Mouse (Mus musculus): ENCODE measurements around the gene Hoxa7. TPM values are rescaled to one million over a fixed set of nuclear protein-coding genes. Genes with fewer than 3 reads are reported as not detected.
A peak's percentile ranks its signal among the peaks of the same experiment; 100 is the strongest.

The Hoxa7 gene
- total RNA-seq, 2 experiments from 2014 or later: 21.5 to 26.6 TPM

DNA sequence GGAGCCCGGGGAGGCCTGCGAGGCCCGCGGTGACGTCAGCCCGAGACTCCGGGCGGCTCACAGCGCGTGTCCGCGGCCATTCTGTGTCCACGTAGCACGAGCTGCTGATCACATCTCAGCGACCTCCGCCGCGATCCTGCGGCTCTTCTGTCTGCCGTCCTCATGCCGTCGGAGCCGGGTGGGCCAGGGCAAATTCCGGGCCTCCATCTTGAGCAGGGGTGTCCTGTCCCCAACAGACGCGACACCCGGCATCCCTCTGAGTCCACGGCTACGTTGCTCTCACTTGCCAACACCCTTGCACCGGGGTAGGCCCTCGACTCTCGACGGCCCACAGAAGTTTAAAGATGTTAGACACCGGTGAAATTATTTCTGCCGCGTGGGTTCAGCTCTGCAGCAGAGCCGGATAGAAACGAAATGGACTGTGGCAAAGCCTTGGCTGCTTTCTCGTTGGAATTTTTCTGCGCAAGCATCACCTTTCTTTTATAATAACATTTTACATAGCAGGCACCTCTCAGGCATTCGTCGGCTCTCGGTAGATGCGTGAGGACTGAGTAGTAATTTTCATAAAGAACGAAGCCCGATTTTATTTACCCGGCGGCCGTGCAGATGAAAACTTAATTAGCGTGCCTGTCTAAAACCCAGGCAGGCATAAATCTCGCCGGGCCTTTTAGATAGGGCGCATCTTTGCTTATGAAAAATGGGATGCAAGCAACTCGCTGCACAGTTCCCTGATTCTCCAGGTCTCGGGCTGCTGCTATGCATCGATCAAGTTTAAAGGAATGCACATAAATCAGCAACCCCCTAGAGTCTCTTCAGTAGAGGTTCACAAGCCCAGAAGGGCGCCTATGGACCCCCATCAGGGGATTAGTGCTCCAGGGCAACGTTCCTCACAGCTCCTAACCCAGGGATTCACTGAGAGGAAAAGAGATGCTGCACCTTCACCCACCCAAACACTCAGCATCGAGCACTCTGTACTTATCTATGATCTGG, 32.2 kb upstream of the Hoxa7 start:
- no peak for DNase-seq

DNA sequence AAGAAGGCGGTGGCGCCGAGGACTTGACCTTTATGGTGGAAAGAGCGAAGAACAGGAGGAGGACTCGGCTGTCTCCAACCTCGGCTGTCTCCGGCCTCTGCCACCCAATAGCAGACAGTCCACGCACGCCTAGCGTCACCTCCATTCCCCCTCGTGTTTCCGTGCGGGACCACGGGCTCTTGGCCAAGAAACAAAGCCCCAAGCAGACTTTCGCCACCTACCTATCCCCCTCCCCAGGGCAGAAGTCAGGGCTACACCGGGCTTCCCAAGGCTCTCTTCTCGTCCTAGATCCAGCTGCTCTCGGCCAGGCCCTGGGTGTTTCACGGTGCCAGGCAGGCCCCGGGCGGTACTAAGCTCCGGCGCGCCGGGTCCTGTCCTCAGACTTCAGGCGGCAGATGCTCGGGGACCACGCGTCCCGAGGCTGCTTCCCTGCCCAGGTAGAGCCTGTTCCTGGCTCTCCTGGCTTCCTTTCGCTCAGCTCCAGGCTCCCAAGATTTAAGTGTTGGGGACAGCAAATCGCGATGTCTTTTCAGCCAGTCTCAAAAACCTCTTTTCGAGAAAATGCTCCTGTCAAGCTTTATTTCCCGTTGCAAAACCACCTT, 31.2 kb upstream of the Hoxa7 start:
- no peak for DNase-seq

DNA sequence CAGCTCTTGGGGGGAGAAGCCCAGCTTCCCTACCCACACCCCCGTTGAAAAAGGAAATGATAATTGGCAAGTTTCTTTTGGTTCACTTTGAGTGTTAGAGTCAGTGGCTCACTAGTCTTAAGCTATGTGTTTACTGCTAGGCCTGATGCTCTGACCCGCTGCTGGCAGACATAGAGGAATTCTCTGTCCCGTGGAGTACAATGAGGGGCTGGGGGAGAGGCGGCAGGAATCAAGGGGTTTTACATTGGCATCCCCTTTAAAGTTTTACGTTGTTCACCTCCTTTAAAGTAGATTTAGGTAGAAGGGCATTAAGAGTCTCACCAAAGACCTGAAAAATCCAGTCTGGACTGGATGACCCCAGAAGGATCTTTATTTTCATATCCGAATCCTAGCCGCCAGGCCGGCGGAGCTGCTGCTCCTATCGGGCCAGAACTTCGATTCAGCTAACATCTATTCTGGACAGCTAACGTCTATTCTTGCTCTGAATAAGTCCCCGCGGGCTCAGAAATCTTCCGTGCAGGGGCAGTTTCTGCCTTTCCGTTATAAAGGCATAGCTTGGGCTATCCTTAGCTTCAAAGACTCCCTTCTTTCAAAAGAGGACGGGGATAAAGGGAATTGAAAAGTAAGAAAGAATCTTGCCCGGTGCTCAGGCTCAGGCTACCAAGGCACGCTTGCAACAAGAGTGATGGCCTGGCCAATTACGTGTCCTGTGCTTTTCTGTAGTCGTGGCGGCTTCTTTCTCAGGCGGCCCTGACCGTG, 30.5 kb upstream of the Hoxa7 start:
- DNase-seq: no peak

DNA sequence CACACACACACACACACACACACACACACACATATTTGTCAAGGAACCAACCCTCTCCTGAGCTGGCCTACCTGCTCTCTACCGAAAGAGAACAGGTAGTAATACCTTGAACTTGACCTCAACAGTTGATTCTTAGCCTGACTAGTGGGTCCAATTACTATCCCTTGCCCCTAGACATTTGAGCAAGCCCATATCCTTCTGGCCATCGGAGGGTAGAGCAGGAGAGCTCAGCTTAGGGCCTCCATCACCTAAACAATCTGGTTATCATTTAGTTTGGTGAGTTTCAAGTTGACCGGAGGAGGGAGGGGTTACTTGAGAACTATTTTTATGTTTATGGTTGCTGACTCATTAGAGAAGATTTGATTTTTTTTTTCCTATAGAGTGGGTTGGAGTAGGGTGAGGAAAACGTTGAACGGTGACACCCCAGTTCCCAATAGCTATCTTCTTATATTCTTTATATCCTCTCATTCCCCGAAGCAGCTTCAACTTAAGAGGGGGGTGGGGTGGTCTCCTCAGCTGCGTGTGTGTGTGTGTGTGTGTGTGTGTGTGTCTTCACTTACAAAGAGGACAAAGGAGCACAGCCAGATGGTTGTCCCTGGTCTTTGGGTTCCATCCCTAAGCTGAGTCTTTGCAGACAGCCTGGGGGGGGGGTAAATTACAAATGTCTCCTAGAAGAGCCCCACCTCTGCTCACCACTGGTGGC, 29.7 kb upstream of the Hoxa7 start:
- DNase-seq: no peak

DNA sequence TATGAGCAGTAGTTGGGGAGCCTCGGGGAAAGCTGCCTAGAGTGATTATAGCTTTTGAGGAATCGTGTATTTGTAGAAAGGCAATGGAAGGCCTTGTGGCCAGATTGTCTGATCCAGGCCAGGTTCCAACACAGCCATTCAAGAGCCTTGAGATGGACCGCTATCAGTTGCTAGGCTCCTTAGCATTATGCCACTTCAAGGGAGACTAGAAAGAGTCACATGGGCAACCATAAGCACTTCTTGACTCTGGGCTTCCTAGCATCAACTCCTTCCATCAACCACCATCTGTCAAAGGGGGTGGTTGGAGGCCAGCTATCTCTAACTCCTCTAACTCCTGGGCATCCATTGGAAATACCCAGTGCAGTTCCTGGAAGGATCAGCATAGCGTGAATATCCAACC, 28.2 kb upstream of the Hoxa7 start:
- DNase-seq: no peak

DNA sequence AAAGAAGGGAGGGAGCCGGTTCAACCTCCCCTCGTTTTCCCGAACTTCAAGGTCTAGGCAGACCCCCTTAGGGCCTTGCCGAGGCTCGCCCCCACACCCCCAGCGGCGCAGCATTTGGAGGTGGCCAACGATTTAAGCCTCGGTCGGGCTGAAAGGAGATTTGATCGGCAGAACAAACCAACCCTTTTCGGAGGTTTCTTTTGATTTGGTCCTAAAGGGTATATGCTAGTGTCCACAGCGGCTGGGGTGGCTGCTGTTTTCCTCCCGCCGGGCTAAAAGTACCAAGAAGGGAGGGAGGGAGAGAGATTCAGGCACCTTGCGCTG, 27.7 kb upstream of the Hoxa7 start:
- DNase-seq: no peak

DNA sequence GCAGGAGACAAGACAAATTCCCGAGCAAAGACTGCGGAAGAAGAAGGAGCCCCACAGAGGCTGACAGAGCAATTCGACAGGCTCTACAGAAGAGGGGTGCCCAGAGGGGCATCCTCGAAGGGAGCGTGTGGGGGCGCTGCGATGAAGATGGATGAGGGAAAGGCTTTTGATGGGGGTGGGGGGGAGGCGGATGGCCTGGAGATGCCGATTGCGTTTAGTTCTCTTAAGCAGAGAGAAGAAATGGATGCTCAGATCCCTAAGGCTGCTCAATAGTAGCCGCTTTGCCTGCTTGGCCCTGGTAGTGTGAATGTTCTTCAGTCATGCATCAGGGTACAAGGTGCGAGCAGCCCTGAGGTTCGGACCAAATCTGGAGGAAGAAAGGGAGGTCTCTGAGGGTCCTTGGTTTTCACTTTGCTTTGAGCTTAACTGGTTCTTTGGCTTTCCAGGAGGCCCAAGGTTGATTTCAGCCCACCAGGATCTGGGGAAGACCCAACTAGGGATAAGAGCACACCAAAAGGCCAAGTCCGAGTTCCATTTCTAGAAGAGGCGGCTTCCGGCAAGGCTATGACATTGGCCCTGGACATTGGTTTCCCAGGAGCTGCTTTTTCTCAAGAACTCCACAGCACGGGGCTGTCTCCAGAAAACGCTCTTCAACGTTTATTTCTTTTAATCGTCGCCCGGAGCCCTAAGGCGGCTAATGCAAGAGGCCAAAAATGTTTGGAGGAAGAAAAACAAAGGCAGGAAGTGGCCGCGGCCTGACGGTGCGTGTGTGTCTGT, 27.2 kb upstream of the Hoxa7 start:
- DNase-seq: no peak

DNA sequence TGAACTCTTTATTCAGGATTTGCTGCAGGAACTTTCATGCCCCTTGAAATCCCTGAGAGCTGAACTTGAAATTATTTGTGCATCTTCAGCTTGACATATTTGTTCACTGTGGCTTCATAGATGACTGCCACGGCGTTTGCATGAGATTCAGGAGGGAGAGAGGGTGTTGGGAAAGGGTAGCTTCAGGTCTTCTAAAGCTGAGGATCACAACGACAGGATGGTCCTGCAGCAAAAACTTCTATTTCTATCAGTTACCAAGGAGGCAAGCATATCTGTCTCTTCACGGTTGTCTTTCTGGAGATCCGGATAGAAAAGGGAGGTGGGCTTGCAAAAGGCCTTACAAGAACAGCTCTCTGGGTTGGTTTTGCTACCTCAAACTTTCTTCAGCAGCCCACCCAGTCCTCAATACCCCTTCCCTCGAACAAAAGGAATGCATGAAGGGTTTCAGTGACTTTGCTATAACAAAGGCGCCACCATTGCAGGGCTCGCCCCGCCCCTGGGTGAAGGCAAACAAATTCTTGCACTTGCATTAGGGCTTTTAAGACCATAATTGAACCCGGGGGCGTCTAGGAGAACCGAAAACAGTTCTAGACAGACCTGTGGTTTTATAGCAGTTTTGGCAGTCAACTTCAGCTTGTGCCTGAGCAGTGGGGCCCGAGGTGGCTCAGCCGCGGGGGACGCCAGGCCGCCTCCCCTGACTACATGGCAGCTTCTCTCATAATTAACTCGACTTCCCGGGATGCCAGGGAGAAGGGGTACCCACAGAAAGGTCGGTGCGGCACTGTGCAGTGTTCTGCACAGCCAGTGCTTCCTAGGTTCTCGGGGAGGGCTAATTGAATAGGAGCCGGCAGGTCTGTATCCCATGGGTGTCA, 26.3 kb upstream of the Hoxa7 start:
- no peak for DNase-seq

DNA sequence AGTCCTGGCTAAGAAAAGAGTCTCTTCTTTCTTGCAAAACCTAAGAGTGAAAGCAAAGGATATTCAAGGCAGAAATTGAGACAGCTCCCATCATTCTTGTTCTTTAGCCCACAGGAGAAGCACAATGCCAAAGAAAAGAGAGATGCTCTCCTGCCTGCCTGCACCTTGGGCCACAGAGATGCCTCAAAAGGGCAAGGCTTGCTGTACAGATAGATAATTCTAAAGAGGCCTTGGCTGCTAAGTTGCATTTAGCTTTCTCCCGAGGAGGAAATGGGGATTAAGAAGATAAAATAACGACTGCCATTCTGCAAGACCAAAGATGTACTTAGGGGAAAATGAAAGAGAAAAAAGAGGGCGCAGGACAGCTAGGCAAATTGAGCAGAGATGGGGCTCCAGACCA, 25.3 kb upstream of the Hoxa7 start:
- DNase-seq: no peak

DNA sequence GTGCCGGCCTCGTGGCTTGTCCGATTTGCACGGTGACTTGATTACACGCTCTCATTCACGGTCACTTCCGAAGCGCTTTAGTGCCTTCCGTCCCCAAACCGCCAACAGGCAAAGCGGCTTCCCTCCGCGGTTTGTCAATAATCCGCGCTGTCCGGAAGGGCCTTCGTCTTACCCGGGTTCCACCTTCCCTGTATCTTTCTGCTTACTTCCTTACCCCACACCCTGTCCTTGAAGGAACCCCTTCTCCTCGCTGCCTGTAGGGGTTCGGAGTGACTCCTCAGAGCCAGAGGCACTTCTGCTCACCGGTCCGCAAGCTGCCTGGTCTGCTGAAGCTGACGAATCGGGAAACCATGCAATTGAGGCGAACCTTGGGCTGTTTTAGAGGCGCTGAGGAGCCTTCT, 24.7 kb upstream of the Hoxa7 start:
- no peak for DNase-seq

DNA sequence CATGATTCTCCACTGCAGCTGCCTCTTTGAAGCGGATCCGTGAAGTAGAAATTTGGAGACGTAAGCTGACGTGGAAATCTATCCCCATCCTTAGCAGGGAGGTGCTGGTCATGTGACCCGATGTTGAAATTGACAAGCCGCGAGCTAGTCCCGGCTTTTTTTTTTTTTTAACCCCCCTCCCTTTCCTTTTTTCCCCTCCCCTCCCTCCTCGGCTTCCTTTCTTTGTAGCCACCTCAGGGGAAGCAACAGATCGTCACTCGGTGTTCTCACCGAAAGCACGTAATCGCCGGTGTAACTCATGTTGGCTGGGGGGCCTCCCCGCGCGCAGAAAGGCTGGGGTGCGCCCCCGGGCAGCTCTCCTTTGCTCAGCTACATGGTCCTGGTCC, 24.1 kb upstream of the Hoxa7 start, which contains the start of gene Hoxa11:
Gene Hoxa11, minus strand, starts transcription at position 54 of the 386 bp plus-strand sequence.
- no peak for DNase-seq

DNA sequence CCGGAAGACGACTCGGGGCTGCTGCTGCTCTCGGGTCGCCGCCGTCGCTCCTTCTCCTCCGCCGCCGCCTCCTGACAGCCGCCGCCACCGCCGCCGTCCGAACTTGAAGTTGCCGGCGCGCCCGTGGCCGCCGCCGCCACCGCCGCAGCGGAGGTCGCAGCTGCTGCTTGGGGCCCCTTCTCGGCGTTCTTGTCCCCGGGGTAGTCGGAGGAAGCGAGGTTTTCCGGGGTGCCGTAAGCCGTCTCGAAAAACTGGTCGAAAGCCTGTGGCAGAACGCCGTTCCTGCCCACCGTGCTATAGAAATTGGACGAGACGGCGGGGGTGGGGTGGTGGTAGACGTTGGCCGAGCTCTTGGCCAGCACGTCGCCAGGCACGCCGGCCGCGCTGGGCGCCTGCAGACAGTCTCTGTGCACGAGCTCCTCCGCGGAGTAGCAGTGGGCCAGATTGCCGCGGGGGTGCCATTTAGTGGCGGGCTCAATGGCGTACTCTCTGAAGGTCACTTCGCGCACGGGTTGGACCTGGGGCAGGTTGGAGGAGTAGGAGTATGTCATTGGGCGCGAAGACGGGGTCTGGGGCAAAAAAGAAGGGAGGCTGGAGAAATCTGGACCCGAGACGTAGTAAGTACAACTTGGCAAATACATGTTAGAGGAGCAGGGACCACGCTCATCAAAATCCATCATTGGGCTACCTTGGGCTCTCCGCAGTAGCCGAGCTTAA, 23.5 kb upstream of the Hoxa7 start:
- DNase-seq: no peak

DNA sequence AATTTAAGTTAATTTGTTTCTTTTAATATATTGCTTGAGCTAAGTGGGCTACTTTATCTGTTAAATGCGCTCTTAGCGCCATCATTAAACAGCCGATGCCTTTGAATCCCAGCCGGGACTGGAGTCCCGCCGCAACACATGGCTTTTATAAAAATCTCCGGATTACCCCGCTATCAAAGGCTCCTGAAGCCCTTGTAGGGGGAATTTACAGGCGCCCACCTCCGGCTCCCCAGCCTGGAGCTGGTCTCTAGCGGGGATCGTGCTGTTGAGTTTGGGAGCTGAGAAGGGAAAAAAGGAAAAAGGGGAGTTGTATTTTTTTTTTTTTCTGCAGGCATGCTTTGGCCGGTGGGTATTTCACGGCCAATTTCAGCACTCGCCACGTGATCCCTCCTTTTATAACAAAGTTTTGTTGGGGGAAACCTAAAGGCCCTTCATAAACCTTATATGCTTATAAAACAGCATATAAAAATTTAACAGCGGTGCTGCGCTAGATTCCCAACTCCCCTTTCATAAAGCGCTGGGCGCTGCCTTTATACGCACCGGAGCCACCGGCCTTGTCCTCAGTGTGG, 22.9 kb upstream of the Hoxa7 start:
- no peak for DNase-seq

DNA sequence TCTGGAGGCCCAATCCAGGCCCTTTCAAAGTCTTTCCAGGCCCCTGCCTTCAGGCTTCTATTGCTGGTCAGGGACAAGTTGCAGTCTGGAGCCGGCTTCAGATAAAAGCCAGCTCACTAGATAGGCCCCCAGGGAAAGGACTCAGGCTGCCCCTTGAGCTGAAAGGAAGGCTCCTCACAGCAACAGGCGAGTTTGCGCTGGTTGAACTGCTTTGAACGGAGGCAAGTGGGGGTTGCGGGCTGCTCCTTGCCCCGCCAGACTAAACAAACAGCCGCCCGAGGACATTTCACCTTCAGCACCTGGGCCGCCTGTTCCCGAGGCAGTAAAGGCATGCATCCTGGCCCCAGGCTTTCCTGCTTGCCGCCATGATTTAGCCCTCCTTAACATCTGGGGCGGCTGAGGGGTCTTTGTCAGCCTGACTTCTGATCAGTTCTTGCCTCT, 22.0 kb upstream of the Hoxa7 start:
- no peak for DNase-seq

DNA sequence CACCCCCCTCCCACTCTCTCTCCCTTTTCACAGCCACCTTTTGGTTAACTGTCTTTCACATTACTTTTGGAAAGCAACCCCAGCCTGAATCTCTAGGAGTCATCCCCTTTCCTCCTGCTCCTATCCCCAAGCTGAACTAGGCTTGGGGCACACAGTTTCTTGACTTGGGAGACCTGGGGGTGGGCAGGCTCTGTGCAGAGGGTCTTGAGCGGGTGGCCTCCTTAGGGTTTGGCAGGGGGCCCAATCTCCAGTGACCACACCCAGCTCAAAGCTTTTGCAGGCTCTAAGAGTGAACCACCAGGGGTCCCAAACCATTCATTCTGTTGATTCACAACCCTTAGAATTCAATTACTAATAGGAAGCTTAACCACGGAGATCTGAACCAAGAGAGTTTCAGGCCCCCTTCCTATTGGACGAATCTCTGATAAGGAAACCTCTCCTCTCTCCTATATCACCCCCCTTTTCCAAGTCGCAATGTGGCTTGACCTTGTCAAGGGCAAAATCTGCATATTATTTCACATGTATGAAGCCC, 21.2 kb upstream of the Hoxa7 start:
- no peak for DNase-seq

DNA sequence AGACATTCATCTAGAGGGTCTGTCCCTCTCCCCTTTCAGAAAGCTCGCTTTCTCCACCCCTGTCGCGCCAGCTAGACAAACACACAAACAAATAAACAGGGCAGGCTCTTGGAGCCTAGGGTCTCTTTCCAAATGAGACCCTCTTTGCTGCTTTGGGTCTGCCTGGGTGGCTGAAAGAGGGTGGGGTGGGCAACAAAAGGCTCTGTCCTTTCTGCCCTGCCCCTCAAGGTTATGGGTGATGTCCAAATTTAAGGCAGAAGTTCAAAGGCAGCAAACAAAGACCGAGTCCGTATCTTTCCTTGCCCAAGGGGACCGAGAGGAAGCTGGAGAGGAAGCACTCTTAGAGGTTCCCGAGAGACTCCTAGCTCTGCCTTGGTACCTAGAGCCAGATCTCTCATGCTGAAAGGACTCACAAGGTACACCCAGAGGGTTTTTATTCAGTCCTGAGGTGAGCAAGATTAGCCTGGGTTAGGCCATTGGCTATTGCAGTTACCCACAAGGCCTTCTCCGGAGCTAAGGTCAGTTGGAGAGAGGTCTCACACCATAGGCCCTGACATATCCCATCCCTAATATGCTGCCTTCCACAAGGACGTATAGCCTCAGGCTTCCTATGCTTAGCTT, 19.5 kb upstream of the Hoxa7 start:
- no peak for DNase-seq

DNA sequence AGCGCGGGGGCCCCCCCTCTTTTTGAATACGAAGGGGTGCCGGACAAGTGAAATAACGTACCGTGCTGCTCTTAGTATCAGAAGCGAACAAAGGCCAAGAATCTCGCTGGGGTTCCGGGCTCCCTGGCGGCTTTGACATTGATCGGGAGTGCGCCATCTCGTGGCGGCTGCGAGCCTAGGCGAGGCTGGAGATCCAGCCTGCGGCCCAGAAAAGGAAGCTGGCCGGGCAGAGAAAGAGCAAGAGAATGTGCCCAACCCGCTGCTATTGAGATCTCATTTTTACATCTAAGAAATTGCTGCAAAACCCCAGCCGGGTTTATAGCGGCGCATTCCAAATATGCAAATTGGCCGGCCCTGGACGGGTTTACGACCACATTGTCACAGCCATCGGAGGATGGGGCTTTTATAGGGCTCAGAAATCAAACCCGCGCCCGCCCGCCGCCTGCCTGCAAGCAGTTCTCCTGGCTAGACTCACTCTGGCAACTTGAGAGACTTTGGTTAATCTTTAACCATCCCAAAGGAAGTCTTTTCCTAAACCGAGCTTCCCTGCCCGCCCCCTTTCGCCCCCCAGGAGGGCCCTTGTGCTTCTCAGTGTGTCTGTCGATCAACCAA, 18.8 kb upstream of the Hoxa7 start, which contains the start of gene Hoxa10:
Gene Hoxa10, minus strand, starts transcription at position 466 of the 612 bp plus-strand sequence.
- peak; percentile 88 for DNase-seq

All from adrenal gland, postnatal 10 days (tissue).